Mouse (Mus musculus) neural tube, embryonic 13.5 days (tissue): Measurements from ENCODE around the gene Il3. TPM values are rescaled to one million over a fixed set of nuclear protein-coding genes. Genes with fewer than 3 reads are reported as not detected.
"Not testable (repeated sequence)": the region's sequence is repeated elsewhere in the genome, so short reads cannot be mapped to it uniquely, and the experiment has no call there.

Experiments
- ATAC-seq: fragments of 200-750 bp; cut with Nextera tagmentation; 2 replicates; pipeline ENCODE4 v1.8.0; 2017; ENCODE audit warnings: low read depth, mild to moderate bottlenecking, moderate TSS enrichment, moderate library complexity
- H3K27ac ChIP-seq: fragments of 300-500 bp; sonication (generic); replicated peaks from 2 replicates; pipeline ENCODE4 v1.5.1; 2015; ENCODE audit warnings: moderate library complexity, mild to moderate bottlenecking, inconsistent platforms
- H3K27me3 ChIP-seq: fragments of 300-500 bp; sonication (generic); 2 replicates; pipeline ENCODE4 v1.6.1; 2015; ENCODE audit warnings: mild to moderate bottlenecking, inconsistent platforms
- H3K36me3 ChIP-seq: fragments of 300-500 bp; sonication (generic); 2 replicates; pipeline ENCODE4 v1.6.1; 2015; ENCODE audit warnings: mild to moderate bottlenecking, inconsistent platforms
- H3K4me1 ChIP-seq: fragments of 300-500 bp; sonication (generic); replicated peaks from 2 replicates; pipeline ENCODE4 v1.6.1; 2015; ENCODE audit warnings: inconsistent platforms
- H3K4me2 ChIP-seq: fragments of 300-500 bp; sonication (generic); 2 replicates; pipeline ENCODE4 v1.6.1; 2015; ENCODE audit warnings: inconsistent platforms, mild to moderate bottlenecking, moderate library complexity
- H3K4me3 ChIP-seq: fragments of 300-500 bp; sonication (generic); 2 replicates; pipeline ENCODE4 v1.5.1; 2015; ENCODE audit warnings: mild to moderate bottlenecking, inconsistent platforms
- H3K9ac ChIP-seq: fragments of 300-500 bp; sonication (generic); 2 replicates; pipeline ENCODE4 v1.6.1; 2015; ENCODE audit warnings: moderate library complexity, mild to moderate bottlenecking, inconsistent platforms
- H3K9me3 ChIP-seq: fragments of 300-500 bp; sonication (generic); 2 replicates; pipeline ENCODE4 v1.6.1; 2016; ENCODE audit warnings: inconsistent platforms
- WGBS: fragments of 180-500 bp; shearing (Covaris S2); methylation state at CpG from one replicate; pipeline ENCODE4 v1.1.7; 2015; 5-methylcytosine and 5-hydroxymethylcytosine counted together
- polyA plus RNA-seq: library from polyadenylated mRNA; unstranded; fragments of >200 nt; fragmentation: Nextera tagmentation; extraction: Ambion mirVana; gene quantifications from 2 replicates; pipeline ENCODE4 v1.2.1, GENCODE M21; 2015

Gene Il3
- polyA plus RNA-seq, 1 experiment from 2014 or later = not detected

DNA sequence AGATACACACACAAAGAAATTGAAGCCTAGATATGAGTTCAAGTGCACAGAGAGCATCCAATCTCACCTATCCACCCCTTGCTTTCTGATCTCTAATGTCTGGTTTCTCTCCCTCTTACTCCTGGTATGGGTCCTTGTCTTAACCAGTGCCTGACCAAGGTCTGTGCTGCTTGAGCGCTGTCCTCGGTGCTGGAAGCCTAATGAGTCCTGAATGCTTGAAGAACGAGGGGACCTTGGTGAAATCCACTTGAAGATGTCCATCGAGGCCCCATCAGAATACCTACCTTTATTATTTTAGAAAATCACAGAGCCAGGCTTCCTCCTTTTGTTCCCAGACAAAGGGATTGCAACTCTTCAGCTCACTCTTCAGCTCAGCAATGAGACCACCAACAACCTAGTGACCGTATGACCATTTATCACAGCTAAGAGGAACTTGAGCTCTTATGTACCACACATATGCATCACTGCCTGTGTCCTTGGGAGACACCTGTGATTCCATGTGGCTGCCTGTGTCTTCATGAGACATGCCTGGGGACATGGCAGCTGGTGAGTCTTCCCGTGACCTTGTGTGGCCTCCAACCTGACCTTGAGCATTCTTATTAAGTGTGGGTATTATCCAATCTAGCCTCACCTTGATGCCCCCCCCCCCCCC lies 36.1 kb upstream of the Il3 start:
- peak; percentile 48 for ATAC-seq
- Histone ChIP-seq H3K4me1 (peaks cover 52% of the 10 kb centered on the region), H3K27me3 (no peaks in the 10 kb centered on the region), H3K9ac (peak overlapping the region; percentile 95), H3K4me3 (peak overlapping the region; percentile 75), H3K36me3 (no peaks in the 10 kb centered on the region), H3K27ac (peak overlapping the region; percentile 89), H3K9me3 (peaks cover 4% of the 10 kb centered on the region; the same call in 1 of the 2 replicates), H3K4me2 (peak overlapping the region; percentile 76)
- WGBS = 20% methylated on average over 6 of the region's 6 CpGs

DNA sequence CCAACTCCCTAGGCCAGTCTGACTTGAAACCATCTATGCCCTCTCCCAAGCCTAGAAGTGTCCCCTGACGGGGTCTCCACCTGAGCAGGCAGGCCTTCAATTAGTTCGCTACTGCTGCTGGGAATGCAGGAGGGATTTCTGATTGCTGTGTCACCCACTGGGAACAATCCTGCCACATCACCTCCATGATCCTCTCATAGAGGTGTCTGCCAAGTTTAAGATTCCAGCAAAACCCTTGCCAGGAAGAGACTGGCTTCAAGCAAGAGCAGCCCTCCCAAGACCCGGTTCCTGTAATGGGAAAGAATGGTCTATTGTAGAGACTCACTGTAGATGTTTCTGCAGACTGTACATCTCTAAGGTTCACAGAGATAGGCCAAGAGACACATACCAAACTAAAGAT lies 35.5 kb upstream of the Il3 start:
- no peaks in the 10 kb centered on the region for H3K36me3 ChIP-seq
- H3K4me1 ChIP-seq = peaks cover 48% of the 10 kb centered on the region

DNA sequence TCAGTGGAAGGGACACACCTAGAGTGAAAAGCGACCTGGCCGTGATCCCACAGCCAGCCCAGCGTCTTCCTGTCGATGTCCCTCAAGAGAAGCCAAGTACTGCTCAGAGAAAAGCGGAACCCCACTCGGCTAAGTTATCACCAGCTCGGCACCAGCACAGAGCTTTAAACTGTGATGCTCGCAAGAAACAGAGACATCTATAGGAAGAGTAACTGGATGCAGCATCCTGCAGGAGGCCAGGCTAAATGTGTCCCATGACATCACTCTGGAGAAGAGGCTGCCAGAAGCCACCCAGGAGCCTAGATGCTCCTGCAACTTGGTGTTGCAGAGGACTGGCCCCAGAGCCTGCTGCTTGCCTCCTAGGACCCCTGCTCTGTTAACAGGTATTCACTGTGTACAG lies 34.9 kb upstream of the Il3 start:
- no peaks in the 10 kb centered on the region for H3K36me3 ChIP-seq
- H3K27me3 ChIP-seq = no peaks in the 10 kb centered on the region
- H3K9me3 ChIP-seq = peaks cover 8% of the 10 kb centered on the region
- WGBS = 89% methylated on average over 8 of the region's 8 CpGs
- H3K4me1 ChIP-seq = peaks cover 42% of the 10 kb centered on the region
- ATAC-seq = no peak
- no peak overlapping the region for H3K4me3 ChIP-seq
- no peak overlapping the region for H3K4me2 ChIP-seq
- no peak overlapping the region for H3K9ac ChIP-seq
- no peak overlapping the region for H3K27ac ChIP-seq

More for the DNA sequence above, 35.5 kb upstream of the Il3 start:
- Histone ChIP-seq H3K27ac (peak overlapping the region; percentile 89), H3K9ac (peak overlapping the region; percentile 95; the same call in 1 of the 2 replicates), H3K9me3 (peaks cover 8% of the 10 kb centered on the region), H3K4me3 (no peak overlapping the region), H3K27me3 (no peaks in the 10 kb centered on the region), H3K4me2 (peak overlapping the region; percentile 76)
- 81% methylated on average over 3 of the region's 3 CpGs for WGBS
- ATAC-seq = no peak

DNA sequence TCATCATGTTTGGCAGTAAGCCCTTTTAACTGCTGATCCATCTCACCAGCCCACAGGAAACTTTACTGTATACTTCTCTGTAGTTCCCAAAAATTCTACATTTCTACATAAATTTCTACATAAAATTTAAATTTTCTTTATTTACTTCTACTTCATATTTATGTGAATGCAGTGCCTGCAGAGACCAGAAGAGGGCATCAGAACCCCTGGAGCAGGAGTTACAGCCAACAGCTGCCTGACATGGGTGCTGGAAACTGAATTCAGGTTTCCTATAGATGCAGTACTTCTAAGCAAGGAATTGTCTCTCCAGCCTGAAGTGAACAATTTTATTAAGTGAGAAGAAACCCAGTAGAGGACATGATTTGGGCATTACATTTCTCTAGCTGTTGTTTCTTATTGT lies 31.7 kb upstream of the Il3 start:
- H3K4me3 ChIP-seq = no peak overlapping the region
- peaks cover 8% of the 10 kb centered on the region for H3K9me3 ChIP-seq
- peaks cover 16% of the 10 kb centered on the region for H3K4me1 ChIP-seq
- H3K27ac ChIP-seq = no peak overlapping the region
- no peak for ATAC-seq
- H3K36me3 ChIP-seq = no peaks in the 10 kb centered on the region
- no peak overlapping the region for H3K9ac ChIP-seq
- no peaks in the 10 kb centered on the region for H3K27me3 ChIP-seq
- H3K4me2 ChIP-seq = no peak overlapping the region

DNA sequence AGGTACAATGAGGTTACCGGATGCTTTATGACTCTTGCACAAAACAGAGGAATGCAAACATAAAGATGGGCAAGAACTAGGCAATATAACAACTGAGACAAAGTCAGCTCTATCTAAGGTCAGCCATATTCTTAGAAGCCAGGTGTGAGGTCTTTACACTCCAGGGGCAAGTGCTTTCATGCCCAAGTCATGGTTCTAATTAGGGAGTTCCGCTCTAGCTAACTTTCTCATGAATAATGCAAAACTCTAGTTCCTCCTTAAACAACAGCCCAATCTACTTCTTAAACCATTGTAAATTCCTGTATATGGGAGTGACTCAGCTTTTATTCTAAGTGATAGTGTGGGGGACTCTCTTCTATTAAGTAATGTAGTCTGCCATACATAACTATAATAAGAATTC lies 30.4 kb upstream of the Il3 start:
- H3K4me3 ChIP-seq, H3K4me2 ChIP-seq, ATAC-seq, H3K4me1 ChIP-seq, H3K36me3 ChIP-seq, H3K27ac ChIP-seq, H3K9me3 ChIP-seq, H3K9ac ChIP-seq, H3K27me3 ChIP-seq: not testable (repeated sequence)
- 72% methylated on average over 2 of the region's 2 CpGs for WGBS

DNA sequence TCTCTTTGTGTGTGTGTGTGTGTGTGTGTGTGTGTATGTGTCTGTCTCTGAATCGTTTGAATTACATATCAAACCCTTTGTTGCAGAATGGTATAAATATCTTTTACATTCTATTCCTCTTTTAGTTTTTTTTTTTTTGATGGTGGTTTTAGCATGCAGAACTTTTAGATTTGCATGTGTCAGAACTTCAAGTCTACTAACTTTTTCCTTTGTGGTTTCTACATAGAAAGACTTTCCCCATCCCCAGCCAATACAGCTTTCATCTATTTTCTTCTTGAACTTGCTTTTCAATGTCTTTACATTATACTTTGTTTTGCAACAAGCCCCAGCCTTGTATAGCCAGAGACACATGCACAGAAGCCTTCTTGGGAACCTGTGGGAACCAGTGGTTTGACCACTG lies 29.7 kb upstream of the Il3 start:
- H3K9ac ChIP-seq = no peak overlapping the region
- no peaks in the 10 kb centered on the region for H3K36me3 ChIP-seq
- H3K27me3 ChIP-seq = no peaks in the 10 kb centered on the region
- peaks cover 8% of the 10 kb centered on the region for H3K9me3 ChIP-seq
- ATAC-seq = no peak
- H3K4me2 ChIP-seq = no peak overlapping the region
- no peak overlapping the region for H3K4me3 ChIP-seq
- WGBS = 94% methylated on average over 1 of the region's 1 CpGs
- H3K4me1 ChIP-seq = no peaks in the 10 kb centered on the region
- no peak overlapping the region for H3K27ac ChIP-seq

DNA sequence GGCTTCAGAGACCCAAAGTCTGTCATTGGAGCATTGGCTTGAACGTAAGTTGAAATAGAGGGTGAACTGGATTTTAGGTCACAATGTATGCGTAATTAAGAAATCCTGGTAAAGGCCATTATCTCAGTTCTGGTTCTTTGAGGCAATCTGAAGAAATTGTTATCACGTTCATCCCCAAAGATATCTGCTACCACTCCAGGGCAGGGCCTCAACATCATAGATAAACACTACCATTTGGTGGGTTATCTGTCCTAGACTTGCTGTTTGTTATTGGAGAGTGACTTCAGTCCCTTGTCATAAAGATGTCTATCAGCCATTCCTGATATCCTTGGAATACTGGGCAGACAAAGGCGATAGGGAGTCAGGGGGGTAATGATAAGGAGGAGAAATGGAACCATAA lies 28.9 kb upstream of the Il3 start:
- 88% methylated on average over 4 of the region's 4 CpGs for WGBS
- H3K36me3 ChIP-seq = no peaks in the 10 kb centered on the region
- no peak overlapping the region for H3K4me2 ChIP-seq
- no peak overlapping the region for H3K9ac ChIP-seq
- H3K9me3 ChIP-seq = peaks cover 8% of the 10 kb centered on the region
- H3K27me3 ChIP-seq = no peaks in the 10 kb centered on the region
- no peak for ATAC-seq
- H3K4me3 ChIP-seq = no peak overlapping the region
- H3K4me1 ChIP-seq = no peaks in the 10 kb centered on the region
- H3K27ac ChIP-seq = no peak overlapping the region

DNA sequence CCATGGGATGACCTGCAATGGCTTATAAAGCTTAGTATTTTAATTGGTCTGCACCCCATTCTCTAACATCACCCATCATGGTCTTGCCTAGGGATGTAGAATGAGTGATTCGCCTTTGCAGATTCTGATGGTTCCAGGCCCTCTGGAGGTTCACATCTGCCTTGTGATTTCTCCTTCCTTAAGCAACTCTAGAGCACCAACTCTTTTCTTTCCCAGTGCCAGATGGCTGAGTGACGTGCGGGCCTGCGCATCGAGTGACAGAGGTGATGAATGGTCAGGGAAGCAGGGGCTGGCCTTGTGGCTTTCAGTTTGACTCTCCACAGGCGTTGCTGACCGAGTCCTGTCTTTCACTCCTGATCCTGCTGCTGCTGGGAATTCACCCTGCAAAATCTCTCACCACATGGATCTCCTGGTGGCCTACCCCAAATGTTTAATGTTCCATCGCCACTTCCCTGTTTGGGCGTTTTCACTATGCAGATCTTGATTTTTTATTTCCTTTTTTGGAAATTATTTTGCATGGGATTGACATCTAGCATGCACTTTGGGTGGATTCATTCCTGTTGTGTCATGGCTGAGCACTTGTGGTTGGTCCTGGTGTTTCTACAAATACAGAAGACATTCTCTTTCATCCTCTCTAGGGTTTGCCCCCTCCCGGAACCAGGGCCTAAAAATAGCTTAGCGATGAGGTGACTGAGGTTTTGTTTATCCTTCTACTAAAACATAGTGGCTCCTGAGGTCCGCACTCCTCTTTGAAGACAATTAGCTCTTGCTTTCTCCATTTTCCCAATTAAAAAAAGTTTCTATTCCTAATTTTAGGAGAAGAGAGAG lies 27.1 kb upstream of the Il3 start:
- Histone ChIP-seq H3K4me3 (no peak overlapping the region), H3K27me3 (no peaks in the 10 kb centered on the region), H3K4me2 (no peak overlapping the region), H3K36me3 (no peaks in the 10 kb centered on the region), H3K27ac (no peak overlapping the region), H3K9ac (no peak overlapping the region), H3K9me3 (peaks cover 6% of the 10 kb centered on the region), H3K4me1 (no peaks in the 10 kb centered on the region)
- no peak for ATAC-seq
- WGBS = 78% methylated on average over 12 of the region's 12 CpGs

DNA sequence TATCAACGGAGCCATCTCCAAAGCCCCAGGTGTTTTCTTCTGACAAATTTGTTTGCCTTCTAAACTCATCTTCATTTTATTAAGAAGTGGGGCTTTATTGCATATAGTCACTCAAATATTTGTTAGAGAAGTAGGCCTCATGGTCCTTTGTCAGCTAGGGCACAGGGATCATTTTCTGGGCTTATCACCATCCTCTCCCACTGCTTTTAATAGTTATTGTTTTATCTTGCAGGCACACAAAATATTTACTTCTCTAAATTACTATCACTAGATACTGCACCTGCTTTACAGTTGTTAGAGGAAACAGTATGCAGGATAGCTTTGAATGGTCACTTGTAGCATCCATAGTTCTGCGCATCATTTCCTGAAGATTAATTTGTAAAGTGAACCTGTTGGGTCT lies 25.1 kb upstream of the Il3 start:
- Histone ChIP-seq H3K4me2 (no peak overlapping the region), H3K9me3 (no peaks in the 10 kb centered on the region), H3K27me3 (no peaks in the 10 kb centered on the region), H3K27ac (no peak overlapping the region), H3K4me3 (no peak overlapping the region), H3K4me1 (no peaks in the 10 kb centered on the region), H3K36me3 (no peaks in the 10 kb centered on the region), H3K9ac (no peak overlapping the region)
- 91% methylated on average over 2 of the region's 2 CpGs for WGBS
- no peak for ATAC-seq

DNA sequence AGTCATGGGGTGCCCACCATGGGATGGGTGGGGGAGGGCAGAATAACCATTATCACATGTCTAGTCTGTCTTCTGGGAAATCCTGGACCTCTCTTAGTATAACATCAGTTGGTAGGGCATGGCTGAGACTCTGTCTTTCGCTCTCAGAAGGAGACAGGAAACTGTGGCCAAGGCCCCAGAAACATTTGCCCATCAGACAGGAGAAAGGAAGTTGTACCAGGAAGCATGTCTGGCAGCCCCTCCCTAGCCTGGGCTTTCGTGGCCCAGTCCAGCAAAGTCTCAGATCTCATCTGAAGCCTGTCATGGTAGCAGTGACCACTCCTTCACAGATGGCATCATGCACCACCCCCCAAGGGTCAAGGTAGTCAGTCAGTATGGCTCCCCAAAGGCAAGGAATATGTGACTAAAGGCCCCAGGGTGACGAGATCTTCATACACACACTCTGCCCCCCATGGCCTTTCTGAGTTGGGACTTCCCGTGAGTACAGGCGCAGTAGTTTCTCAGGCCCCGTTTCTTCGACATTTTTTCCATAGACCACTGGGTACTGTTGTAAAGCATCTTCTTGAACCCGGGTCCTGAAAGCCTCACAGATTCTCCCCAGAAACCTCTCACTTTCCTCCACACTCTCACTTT lies 20.9 kb upstream of the Il3 start:
- H3K9me3 ChIP-seq = no peaks in the 10 kb centered on the region
- H3K4me1 ChIP-seq = no peaks in the 10 kb centered on the region
- no peaks in the 10 kb centered on the region for H3K27me3 ChIP-seq
- H3K4me2 ChIP-seq = no peak overlapping the region
- no peaks in the 10 kb centered on the region for H3K36me3 ChIP-seq
- 84% methylated on average over 8 of the region's 8 CpGs for WGBS
- no peak overlapping the region for H3K27ac ChIP-seq
- no peak for ATAC-seq
- no peak overlapping the region for H3K9ac ChIP-seq
- no peak overlapping the region for H3K4me3 ChIP-seq

DNA sequence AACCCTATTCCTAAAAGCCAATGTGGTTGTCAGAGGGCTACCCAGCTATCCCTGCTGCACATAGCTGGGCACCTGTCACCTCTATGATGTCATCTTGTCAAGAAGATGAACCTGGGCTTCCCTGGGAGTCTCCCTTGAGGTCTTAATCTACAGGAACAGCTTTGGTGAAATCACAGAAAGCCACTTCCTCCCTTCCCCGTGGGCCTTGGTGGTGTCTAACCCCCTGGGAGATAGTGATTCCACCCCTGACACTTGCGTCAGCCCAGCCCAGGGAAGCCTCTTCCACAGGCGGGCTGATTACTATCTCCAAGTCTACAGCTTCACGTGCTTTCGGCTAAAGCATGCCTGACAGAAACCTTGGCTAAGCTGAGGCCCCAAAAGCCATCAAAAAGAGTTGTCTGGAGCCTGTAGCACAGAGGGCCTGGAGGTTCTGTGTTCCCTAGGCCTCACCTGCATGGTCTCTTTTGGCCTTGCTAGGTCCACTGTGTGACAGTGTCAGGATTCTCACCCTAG lies 4.4 kb upstream of the Il3 start:
- no peaks in the 10 kb centered on the region for H3K27me3 ChIP-seq
- WGBS = 85% methylated on average over 5 of the region's 5 CpGs
- no peak overlapping the region for H3K9ac ChIP-seq
- no peaks in the 10 kb centered on the region for H3K4me1 ChIP-seq
- H3K4me2 ChIP-seq = no peak overlapping the region
- no peaks in the 10 kb centered on the region for H3K9me3 ChIP-seq
- no peaks in the 10 kb centered on the region for H3K36me3 ChIP-seq
- H3K4me3 ChIP-seq = no peak overlapping the region
- no peak overlapping the region for H3K27ac ChIP-seq
- no peak for ATAC-seq

DNA sequence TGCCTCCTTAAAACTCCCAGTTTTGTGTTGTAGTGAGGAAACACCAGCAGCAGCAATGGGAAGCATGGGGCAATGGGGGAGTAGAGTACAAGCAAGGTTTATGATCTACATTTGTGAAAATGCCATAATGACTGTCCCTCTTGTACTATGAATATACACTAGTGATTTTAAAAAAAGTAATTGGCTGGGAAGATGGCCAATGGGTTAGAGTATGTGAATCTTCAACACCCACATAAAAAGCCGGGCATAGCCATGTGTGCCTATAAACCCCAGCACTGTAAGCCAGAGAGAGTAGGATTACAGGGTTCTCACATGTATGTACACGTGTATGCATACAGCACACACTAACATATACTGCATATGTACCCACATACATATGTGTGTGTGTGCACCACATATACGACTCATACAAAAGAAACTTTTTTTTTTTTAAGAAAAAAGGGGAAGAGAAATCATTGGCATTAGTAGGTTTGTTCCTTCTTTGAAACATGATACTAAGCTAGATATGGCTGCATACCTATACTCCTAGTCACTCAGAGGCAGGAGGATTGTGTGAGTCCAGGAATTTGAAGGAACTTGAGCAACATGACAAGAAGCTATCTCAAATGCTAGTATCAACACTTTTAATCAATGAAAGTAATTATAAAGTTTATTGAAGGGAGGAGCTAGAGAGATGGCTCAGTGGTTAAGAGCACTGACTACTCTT lies 2.3 kb upstream of the Il3 start:
- no peaks in the 10 kb centered on the region for H3K9me3 ChIP-seq
- no peak overlapping the region for H3K27ac ChIP-seq
- no peak overlapping the region for H3K4me2 ChIP-seq
- no peaks in the 10 kb centered on the region for H3K36me3 ChIP-seq
- 83% methylated on average over 3 of the region's 3 CpGs for WGBS
- no peak overlapping the region for H3K9ac ChIP-seq
- no peaks in the 10 kb centered on the region for H3K4me1 ChIP-seq
- H3K27me3 ChIP-seq = no peaks in the 10 kb centered on the region
- ATAC-seq = no peak
- no peak overlapping the region for H3K4me3 ChIP-seq
